Mouse (Mus musculus): ENCODE results near the gene Sucnr1.

Gene Sucnr1

GRCm38 (mm10) chr3:60111889-60112646 lies 30.4 kb downstream of the Sucnr1 start:
- DNase-seq: no peak

- DNase-seq: no peak
Measured at GRCm38 (mm10) chr3:60114571-60114970, 32.9 kb downstream of the Sucnr1 start.

GRCm38 (mm10) chr3:60121449-60121848 lies 39.8 kb downstream of the Sucnr1 start:
- DNase-seq: no peak

DNA sequence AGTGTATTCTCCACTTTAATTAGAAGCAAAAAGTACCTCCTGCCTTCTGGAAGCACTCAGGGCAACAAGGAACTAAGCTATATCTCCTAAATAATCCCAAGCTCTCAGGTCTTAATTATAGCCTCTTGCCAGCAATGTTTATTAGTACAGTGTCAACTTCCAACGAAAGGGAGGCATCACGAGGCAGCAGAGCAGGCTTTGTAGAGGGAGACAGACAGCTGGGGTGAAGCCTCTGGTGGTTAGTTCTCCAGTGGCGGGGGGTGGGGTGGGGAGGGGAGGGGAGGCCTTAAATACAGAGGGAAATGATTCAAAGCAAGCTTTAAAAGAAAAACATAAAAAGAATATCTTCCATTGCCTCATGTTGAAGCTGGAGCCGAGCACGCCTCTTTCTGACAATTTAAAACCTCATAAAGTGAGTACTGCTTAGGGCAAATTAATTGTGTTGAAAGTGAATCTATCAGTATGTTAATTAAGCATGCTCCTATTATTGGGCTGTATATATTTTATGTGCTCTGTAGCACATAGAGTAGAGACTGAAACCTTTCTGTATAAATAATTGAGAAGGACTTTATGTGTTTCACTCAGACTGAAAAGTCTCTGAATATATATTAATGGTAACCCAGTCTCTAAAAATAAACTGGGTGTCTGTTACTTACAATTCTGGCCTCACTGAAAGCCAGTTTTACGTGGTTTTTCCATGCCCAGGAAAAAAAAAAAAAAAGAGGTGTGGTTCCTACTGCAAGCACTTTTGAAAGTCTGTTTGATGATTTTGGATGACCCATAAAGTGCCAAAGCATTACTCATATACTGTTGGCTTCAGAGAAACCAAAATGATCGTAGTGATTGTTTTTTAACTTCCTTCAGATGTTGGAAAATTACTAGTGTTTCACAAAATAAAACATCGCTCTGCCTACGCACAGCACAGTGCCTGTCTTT lies 42.5 kb downstream of the Sucnr1 start:
- no peak for DNase-seq

DNA sequence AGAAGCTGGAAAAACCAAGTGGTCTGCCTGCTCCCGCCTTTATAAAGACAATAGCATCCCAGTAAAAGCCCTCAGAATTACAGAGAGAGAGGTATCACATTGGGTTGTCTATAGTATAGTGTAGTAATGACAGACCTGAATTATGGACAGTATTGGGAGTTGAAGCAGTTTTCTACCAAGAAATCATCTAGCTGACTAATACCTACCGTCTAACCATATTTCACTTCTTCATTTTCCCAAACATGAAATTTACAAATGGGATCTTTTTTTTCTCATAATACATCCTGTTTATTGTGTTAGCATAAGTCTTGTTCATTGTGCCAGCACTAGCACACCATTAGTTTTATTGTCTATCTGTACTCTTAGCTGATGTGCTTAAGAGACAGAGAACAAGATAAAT lies 44.9 kb downstream of the Sucnr1 start:
- DNase-seq: no peak

- DNase-seq: no peak
Measured at GRCm38 (mm10) chr3:60128282-60128681, 46.6 kb downstream of the Sucnr1 start.

GRCm38 (mm10) chr3:60135801-60136200 lies 54.1 kb downstream of the Sucnr1 start:
- DNase-seq: no peak
